Mouse (Mus musculus) CH12.LX (cell line): Measurements from ENCODE around the gene Ccdc57. TPM values are rescaled to one million over a fixed set of nuclear protein-coding genes. Genes with fewer than 3 reads are reported as not detected.

Experiments
- DNase-seq: peaks from one replicate; pipeline ENCODE4 v3.0.0-alpha.2; 2013; ENCODE audit errors: extremely low read depth
- H3K27ac ChIP-seq: 2 replicates; pipeline ENCODE4 v1.5.1; 2012; ENCODE audit warnings: low read depth, mild to moderate bottlenecking, control low read depth, moderate library complexity; ENCODE audit not compliant: insufficient read depth
- H3K27me3 ChIP-seq: replicated peaks from 2 replicates; pipeline ENCODE3; 2012; ENCODE audit warnings: inconsistent platforms
- H3K36me3 ChIP-seq, 2 experiments: replicated peaks in 1 of 2; 2 replicates each; pipeline versions ENCODE3 to v1.6.1; 2012; ENCODE audit warnings: inconsistent platforms in 1 of 2, low read length in 1 of 2, mild to moderate bottlenecking in 1 of 2, mixed read lengths in 1 of 2, moderate library complexity in 1 of 2; ENCODE audit not compliant: control insufficient read depth in 1 of 2, insufficient read depth in 1 of 2
- H3K4me1 ChIP-seq, 2 experiments: 2 replicates each; pipeline ENCODE4 v1.6.1; 2012; ENCODE audit warnings: inconsistent platforms in 1 of 2, moderate library complexity in 1 of 2; ENCODE audit not compliant: insufficient read depth in 2 of 2, control insufficient read depth in 1 of 2
- H3K4me2 ChIP-seq: 2 replicates; pipeline ENCODE4 v1.6.1; 2012; ENCODE audit warnings: low read depth, mild to moderate bottlenecking, control low read depth; ENCODE audit not compliant: poor library complexity, insufficient read depth, severe bottlenecking
- H3K4me3 ChIP-seq, 3 experiments: fragments of 150-350 bp in 1 of 3; sonication (generic) in 1 of 3; replicated peaks in 1 of 3; 2 replicates each; pipeline versions ENCODE3 to v1.5.1; 2011 to 2012; ENCODE audit warnings: low read depth in 2 of 3, low read length in 2 of 3, mild to moderate bottlenecking in 2 of 3, moderate library complexity in 2 of 3, control low read depth in 1 of 3, improper control_type of control experiment in 1 of 3, inconsistent platforms in 1 of 3, mixed read lengths in 1 of 3; ENCODE audit not compliant: poor library complexity in 1 of 3
- H3K79me2 ChIP-seq: replicated peaks from 2 replicates; pipeline ENCODE4 v1.6.1; 2012; ENCODE audit warnings: mild to moderate bottlenecking, moderate library complexity; ENCODE audit not compliant: control insufficient read depth, poor library complexity, insufficient read depth, severe bottlenecking; ENCODE audit errors: extremely low read depth
- H3K9ac ChIP-seq: 2 replicates; pipeline ENCODE4 v1.6.1; 2012; ENCODE audit warnings: low read depth, mild to moderate bottlenecking, control low read depth, moderate library complexity; ENCODE audit not compliant: insufficient read depth
- H3K9me3 ChIP-seq: replicated peaks from 2 replicates; pipeline ENCODE3; 2012; ENCODE audit warnings: low read length, inconsistent platforms, mixed read lengths
- CHD1 ChIP-seq: IDR thresholded peaks from 2 replicates; pipeline ENCODE4 v1.6.1; 2012; ENCODE audit warnings: low read depth, low read length, improper control_type of control experiment, inconsistent platforms
- CTCF ChIP-seq, 2 experiments: IDR thresholded peaks in 1 of 2; conservative IDR thresholded peaks in 1 of 2; 2 replicates each; pipeline ENCODE4 v1.5.1; 2011 to 2012; ENCODE audit warnings: low read depth in 2 of 2, low read length in 2 of 2, improper control_type of control experiment in 1 of 2, inconsistent platforms in 1 of 2, mild to moderate bottlenecking in 1 of 2, moderate library complexity in 1 of 2
- ETS1 ChIP-seq: conservative IDR thresholded peaks from 2 replicates; pipeline ENCODE4 v1.6.1; 2012; ENCODE audit warnings: low read depth, mild to moderate bottlenecking, inconsistent platforms, low read length, improper control_type of control experiment, moderate library complexity
- JUND ChIP-seq: conservative IDR thresholded peaks from 2 replicates; pipeline ENCODE4 v1.6.1; 2011; ENCODE audit warnings: low read depth, low read length, improper control_type of control experiment
- MAX ChIP-seq: IDR thresholded peaks from 2 replicates; pipeline ENCODE4 v1.6.1; 2011; ENCODE audit warnings: low read length, improper control_type of control experiment
- MEF2A ChIP-seq: IDR thresholded peaks from 2 replicates; pipeline ENCODE4 v1.6.1; 2014; ENCODE audit warnings: low read depth, mild to moderate bottlenecking, inconsistent platforms, low read length, improper control_type of control experiment, borderline replicate concordance
- MXI1 ChIP-seq: IDR thresholded peaks from 2 replicates; pipeline ENCODE4 v1.6.1; 2011; ENCODE audit warnings: mild to moderate bottlenecking, low read depth, low read length, improper control_type of control experiment
- NELFE ChIP-seq: IDR thresholded peaks from 2 replicates; pipeline ENCODE4 v1.6.1; 2011; ENCODE audit warnings: low read depth, low read length, improper control_type of control experiment
- NRF1 ChIP-seq: IDR thresholded peaks from 2 replicates; pipeline ENCODE4 v1.6.1; 2014; ENCODE audit warnings: low read depth, mild to moderate bottlenecking, inconsistent platforms, low read length, improper control_type of control experiment, moderate library complexity
- RAD21 ChIP-seq: IDR thresholded peaks from 2 replicates; pipeline ENCODE4 v1.6.1; 2011; ENCODE audit warnings: low read depth, mild to moderate bottlenecking, low read length, improper control_type of control experiment, moderate library complexity
- RCOR1 ChIP-seq: conservative IDR thresholded peaks from 2 replicates; pipeline ENCODE4 v1.6.1; 2012; ENCODE audit warnings: low read depth, mild to moderate bottlenecking, inconsistent platforms, low read length, improper control_type of control experiment
- TCF12 ChIP-seq: IDR thresholded peaks from 2 replicates; pipeline ENCODE4 v1.6.1; 2014; ENCODE audit warnings: low read depth, mild to moderate bottlenecking, inconsistent platforms, low read length, improper control_type of control experiment
- UBTF ChIP-seq: IDR thresholded peaks from 2 replicates; pipeline ENCODE4 v1.6.1; 2012; ENCODE audit warnings: low read depth, mild to moderate bottlenecking, inconsistent platforms, low read length, improper control_type of control experiment, moderate library complexity
- USF1 ChIP-seq: IDR thresholded peaks from 2 replicates; pipeline ENCODE4 v1.6.1; 2014; ENCODE audit warnings: low read depth, mild to moderate bottlenecking, inconsistent platforms, low read length, improper control_type of control experiment
- USF2 ChIP-seq: conservative IDR thresholded peaks from 2 replicates; pipeline ENCODE4 v1.6.1; 2011; ENCODE audit warnings: low read depth, low read length, improper control_type of control experiment
- ZKSCAN1 ChIP-seq: IDR thresholded peaks from 2 replicates; pipeline ENCODE4 v1.6.1; 2012; ENCODE audit warnings: low read depth, inconsistent platforms, low read length, improper control_type of control experiment, borderline replicate concordance
- ZMIZ1 ChIP-seq: IDR thresholded peaks from 2 replicates; pipeline ENCODE4 v1.6.1; 2012; ENCODE audit warnings: low read depth, mild to moderate bottlenecking, inconsistent platforms, low read length, improper control_type of control experiment
- dilution Hi-C: fragments of 300-500 bp; cut with MboI; formaldehyde crosslinking; loops from 2 replicates; pipeline ENCODE4 v1.14.3; 2020; ENCODE audit warnings: low sequenced_read_pairs; ENCODE audit not compliant: extremely low pct_unique_long_range_greater_than_20kb, extremely low pct_ligation_motif_present
- in situ Hi-C: fragments of 300-500 bp; cut with MboI; formaldehyde crosslinking; loops from 3 replicates; pipeline ENCODE4 v1.14.3; 2019; ENCODE audit warnings: low sequenced_read_pairs, low pct_ligation_motif_present, low pct_unique_long_range_greater_than_20kb, mixed read lengths
- polyA plus RNA-seq: library from polyadenylated mRNA; unstranded; fragments of >175 nt; gene quantifications from 2 replicates; pipeline ENCODE4 v1.2.1, GENCODE M21; 2012; ENCODE audit warnings: low read depth; ENCODE audit not compliant: insufficient read length
- total RNA-seq, 2 experiments: library from RNA; depleted of rRNA; stranded (reverse); fragments of 300-350 nt in 1 of 2; fragments of >200 nt in 1 of 2; gene quantifications; 2 replicates each; pipeline ENCODE4 v1.2.3; 2012 to 2014

The Ccdc57 gene
- total and polyA plus RNA-seq, 3 experiments, result 2.3 to 6.0 (median 5.4) TPM

DNA sequence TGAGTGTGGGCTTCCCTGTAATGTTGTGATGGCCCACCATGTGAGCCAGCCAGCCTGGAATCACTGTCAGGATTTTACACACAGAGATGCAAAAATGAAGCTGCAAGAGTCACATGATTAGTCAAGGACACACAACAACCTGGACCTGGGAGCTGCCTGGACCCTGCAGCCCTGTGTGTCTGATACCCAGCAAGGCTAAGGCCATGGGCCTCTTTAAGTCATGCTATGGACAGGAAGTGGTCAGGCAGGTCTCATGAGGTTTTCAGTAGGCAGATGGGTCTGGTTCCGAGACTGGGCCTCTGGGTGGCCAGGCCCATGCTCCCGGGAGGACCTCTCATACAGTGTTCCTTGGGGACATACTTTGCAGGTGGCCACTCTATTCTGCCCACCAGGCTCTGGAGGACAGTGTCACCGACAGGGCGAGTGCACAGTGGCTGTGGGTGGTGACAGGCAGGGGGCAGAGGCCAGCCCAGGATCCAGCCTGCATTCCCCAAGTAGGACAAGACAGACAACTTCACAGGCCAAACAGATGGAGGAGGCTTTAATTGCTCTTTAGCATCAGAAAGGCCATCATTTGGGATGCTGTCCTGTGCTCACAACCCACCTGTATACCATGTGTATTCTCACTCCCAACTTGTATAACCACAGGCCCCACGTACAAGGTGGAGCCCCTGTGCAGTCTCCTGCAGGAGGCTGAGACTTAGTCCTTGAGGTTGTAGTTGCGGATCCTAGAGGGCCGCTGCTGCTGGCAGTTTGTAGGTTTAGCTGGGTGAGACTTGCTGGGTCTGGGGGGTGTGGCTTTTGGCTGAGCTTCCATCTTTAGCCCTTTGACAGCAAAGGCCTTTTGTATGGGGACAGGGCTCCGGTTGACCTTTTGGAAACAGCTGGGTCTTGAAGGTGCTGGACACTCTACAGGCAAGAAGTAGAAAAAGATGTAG is 106.4 kb downstream of the Ccdc57 start:
- DNase-seq, result no peak
- H3K4me1 ChIP-seq, result peaks cover 26 to 46% of the 10 kb centered on the region in 2 experiments
- no peaks in the 10 kb centered on the region for H3K9me3 ChIP-seq
- in situ Hi-C loops, result no loop called here
- dilution Hi-C loops, result no loop called here
- H3K4me2 ChIP-seq, result no peak overlapping the region
- no peak overlapping the region for H3K9ac ChIP-seq
- H3K36me3 ChIP-seq, result peaks cover 3 to 30% of the 10 kb centered on the region in 2 experiments
- H3K4me3 ChIP-seq, result no peak overlapping the region
- TF ChIP-seq UBTF, result no peak
- no peak for TF ChIP-seq JUND
- no peak for TF ChIP-seq RAD21
- TF ChIP-seq MAX, result no peak
- no peak for TF ChIP-seq ZKSCAN1
- no peak for TF ChIP-seq MXI1
- no peak for TF ChIP-seq CHD1
- no peak for TF ChIP-seq TCF12
- no peak for TF ChIP-seq ZMIZ1
- no peak for TF ChIP-seq CTCF (conservative IDR thresholded peaks at IDR 0.05 in 1 of 2, IDR thresholded peaks at IDR 0.05 in 1 of 2; ENCODE audit: low read depth in 2 of 2, low read length in 2 of 2)
- no peak for TF ChIP-seq ETS1
- TF ChIP-seq USF2, result no peak
- TF ChIP-seq RCOR1, result no peak
- TF ChIP-seq NELFE, result no peak
- TF ChIP-seq NRF1, result no peak
- H3K79me2 ChIP-seq, result peaks cover 23% of the 10 kb centered on the region
- no peaks in the 10 kb centered on the region for H3K27me3 ChIP-seq
- H3K27ac ChIP-seq, result no peak overlapping the region

DNA sequence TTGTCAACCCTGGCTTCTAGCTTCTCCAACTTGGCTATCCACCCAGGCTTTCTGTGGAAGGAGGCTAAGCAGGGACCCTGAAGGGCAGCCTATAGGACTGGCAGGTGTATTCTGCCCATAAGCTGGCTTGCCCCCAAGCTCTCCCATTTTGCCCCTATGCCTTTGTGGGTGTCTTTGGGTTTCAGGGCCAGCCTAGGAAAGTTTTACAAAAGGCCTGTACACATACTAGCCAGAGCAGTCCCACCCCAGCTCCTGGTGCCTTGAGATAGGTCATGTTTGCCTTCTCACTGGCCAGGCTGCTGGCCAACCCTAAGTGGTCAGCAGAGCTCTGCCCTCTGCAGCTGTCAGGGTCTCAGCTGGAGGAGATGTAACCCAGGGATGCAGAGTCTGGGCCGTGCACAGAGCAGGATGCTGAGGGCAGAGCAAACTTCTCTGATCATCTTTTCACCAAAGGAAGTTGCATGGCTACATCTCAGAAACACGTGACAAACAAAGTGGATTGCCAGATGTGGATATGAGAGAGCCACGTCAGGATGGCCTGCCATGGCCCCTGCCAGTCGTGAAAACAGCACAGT is 107.3 kb downstream of the Ccdc57 start:
- Histone ChIP-seq H3K4me2 (peak overlapping the region; percentile 69; the same call in 1 of the 2 replicates), H3K36me3 (peaks cover 12 to 31% of the 10 kb centered on the region in 2 experiments), H3K4me1 (peaks cover 26 to 53% of the 10 kb centered on the region in 2 experiments), H3K27me3 (no peaks in the 10 kb centered on the region), H3K27ac (no peak overlapping the region), H3K9me3 (no peaks in the 10 kb centered on the region), H3K9ac (no peak overlapping the region; the same call in 1 of the 2 replicates), H3K4me3 (no peak overlapping the region), H3K79me2 (peaks cover 32% of the 10 kb centered on the region)
- DNase-seq, result no peak
- dilution Hi-C loops, result no loop called here
- TF ChIP-seq RCOR1 (no peak), MXI1 (no peak), USF1 (no peak), MEF2A (no peak)
- in situ Hi-C loops, result no loop called here
